Mouse (Mus musculus) heart, adult 2 months (tissue): Measurements from ENCODE around the gene Sltm. TPM values are rescaled to one million over a fixed set of nuclear protein-coding genes. Genes with fewer than 3 reads are reported as not detected.
"Not testable (repeated sequence)": the region's sequence is repeated elsewhere in the genome, so short reads cannot be mapped to it uniquely, and the experiment has no call there.

Experiments used
- DNase-seq, 2 experiments: peaks; one replicate each; pipeline ENCODE4 v3.0.0; 2021
- H3K27ac ChIP-seq: fragments of 200-600 bp; 2 replicates; pipeline ENCODE4 v1.8.1; 2022
- H3K27me3 ChIP-seq: fragments of 200-500 bp; 2 replicates; pipeline ENCODE4 v1.6.1; 2012; ENCODE audit warnings: mild to moderate bottlenecking, low read length, inconsistent platforms, mixed read lengths; ENCODE audit not compliant: control insufficient read depth, insufficient read depth
- H3K36me3 ChIP-seq: fragments of 200-500 bp; 2 replicates; pipeline ENCODE4 v1.6.1; 2012; ENCODE audit warnings: low read length, inconsistent platforms; ENCODE audit not compliant: control insufficient read depth, insufficient read depth
- H3K4me1 ChIP-seq: fragments of 200-500 bp; 2 replicates; pipeline ENCODE4 v1.6.1; 2011; ENCODE audit warnings: low read length; ENCODE audit not compliant: control insufficient read depth, insufficient read depth
- H3K4me3 ChIP-seq: fragments of 200-600 bp; 2 replicates; pipeline ENCODE4 v1.8.1; 2022
- H3K79me2 ChIP-seq: fragments of 200-500 bp; replicated peaks from 2 replicates; pipeline ENCODE4 v1.6.1; 2012; ENCODE audit warnings: mild to moderate bottlenecking, inconsistent platforms, low read length, moderate library complexity, mixed read lengths; ENCODE audit not compliant: control insufficient read depth, insufficient read depth
- H3K9ac ChIP-seq: fragments of 200-500 bp; 2 replicates; pipeline ENCODE4 v1.6.1; 2012; ENCODE audit warnings: low read depth, mild to moderate bottlenecking, control low read depth, inconsistent platforms, low read length, mixed read lengths
- CTCF ChIP-seq: fragments of 200-600 bp; IDR thresholded peaks from 2 replicates; pipeline ENCODE4 v1.8.1; 2022; ENCODE audit warnings: antibody characterized with exemption, mild to moderate bottlenecking, moderate library complexity
- EP300 ChIP-seq: fragments of 200-500 bp; IDR thresholded peaks from 2 replicates; pipeline ENCODE4 v1.6.1; 2011; ENCODE audit warnings: low read depth, low read length, control low read depth; ENCODE audit not compliant: insufficient read depth
- POLR2A ChIP-seq: fragments of 200-500 bp; IDR thresholded peaks from 2 replicates; pipeline ENCODE4 v1.6.1; 2011; ENCODE audit warnings: mild to moderate bottlenecking, low read depth, low read length, control low read depth; ENCODE audit not compliant: insufficient read depth
- WGBS: fragments of 180-500 bp; shearing (Covaris S2); methylation state at CpG from one replicate; pipeline ENCODE4 v1.1.7; 2018; 5-methylcytosine and 5-hydroxymethylcytosine counted together
- intact Hi-C: fragments of 180-260 bp; cut with DNase I; formaldehyde crosslinking; loops from one replicate; pipeline ENCODE4 v1.15.1; 2025
- polyA plus RNA-seq: library from polyadenylated mRNA; depleted of rRNA; stranded (reverse); fragments of >200 nt; gene quantifications from 2 replicates; pipeline ENCODE4 v1.2.3, GENCODE M21; 2012
- total RNA-seq, 2 experiments: library from RNA; stranded (reverse); gene quantifications; 2 replicates each; pipeline ENCODE4 v1.2.3; 2021

The Sltm gene
- total and polyA plus RNA-seq, 3 experiments, result 6.4 to 21.9 (median 20.9) TPM

GRCm38 (mm10) chr9:70543985-70544384 is 1.4 kb downstream of the Sltm start:
- Histone ChIP-seq H3K9ac (no peak overlapping the region), H3K4me1 (peaks cover 2% of the 10 kb centered on the region; the same call in 1 of the 2 replicates), H3K4me3 (peak overlapping the region; percentile 75), H3K36me3 (peaks cover 21% of the 10 kb centered on the region), H3K79me2 (no peaks in the 10 kb centered on the region), H3K27ac (peak overlapping the region; percentile 96), H3K27me3 (no peaks in the 10 kb centered on the region)
- intact Hi-C loops, result loop anchor here (2.0 kb wide), 1 partner anchor 41 kb away; the partner anchor contains the start of gene Rnf111
- TF ChIP-seq EP300 (no peak), CTCF (no peak), POLR2A (no peak)
- DNase-seq, result no peak
- 45% methylated on average over 5 of the region's 5 CpGs for WGBS

GRCm38 (mm10) chr9:70544831-70545230 is 2.3 kb downstream of the Sltm start:
- peaks cover 2% of the 10 kb centered on the region; the same call in 1 of the 2 replicates for H3K4me1 ChIP-seq
- H3K27me3 ChIP-seq, result no peaks in the 10 kb centered on the region
- H3K27ac ChIP-seq, result no peak overlapping the region
- no peaks in the 10 kb centered on the region for H3K79me2 ChIP-seq
- H3K4me3 ChIP-seq, result no peak overlapping the region
- 74% methylated on average over 1 of the region's 1 CpGs for WGBS
- DNase-seq, result no peak
- intact Hi-C loops, result no loop called here
- TF ChIP-seq CTCF, result no peak
- TF ChIP-seq POLR2A, result no peak
- TF ChIP-seq EP300, result no peak
- H3K36me3 ChIP-seq, result peaks cover 21% of the 10 kb centered on the region
- H3K9ac ChIP-seq, result no peak overlapping the region

DNA sequence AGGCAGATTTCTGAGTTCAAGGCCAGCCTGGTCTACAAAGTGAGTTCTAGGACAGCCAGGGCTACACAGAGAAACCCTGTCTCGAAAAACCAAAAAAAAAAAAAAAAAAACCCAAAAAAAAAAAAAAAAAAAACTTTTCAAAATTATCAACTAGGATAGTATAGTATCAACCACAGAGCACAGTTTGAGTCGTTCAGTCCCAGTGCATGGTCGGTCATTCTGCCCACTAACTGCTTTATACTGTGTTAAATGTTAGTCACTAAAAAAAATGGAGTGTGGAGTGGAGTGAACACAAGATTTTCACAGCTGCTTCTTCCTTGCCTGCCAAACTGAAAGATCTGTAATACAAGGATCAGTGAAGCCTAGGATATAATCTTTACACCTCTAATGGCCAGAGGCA is 4.0 kb downstream of the Sltm start:
- H3K9ac ChIP-seq, H3K4me3 ChIP-seq, DNase-seq, H3K27me3 ChIP-seq, H3K79me2 ChIP-seq, H3K27ac ChIP-seq, H3K4me1 ChIP-seq, intact Hi-C loops: not testable (repeated sequence)
- H3K36me3 ChIP-seq, result peaks cover 26% of the 10 kb centered on the region
- WGBS, result 65% methylated on average over 3 of the region's 3 CpGs

- H3K36me3 ChIP-seq, result peaks cover 27% of the 10 kb centered on the region
- no peak for DNase-seq
- 78% methylated on average over 4 of the region's 4 CpGs for WGBS
- intact Hi-C loops, result no loop called here
- H3K4me3 ChIP-seq, result no peak overlapping the region
- TF ChIP-seq POLR2A (no peak), CTCF (no peak), EP300 (no peak)
- H3K79me2 ChIP-seq, result peaks cover 1% of the 10 kb centered on the region; the same call in 1 of the 2 replicates
- no peak overlapping the region for H3K27ac ChIP-seq
- peaks cover 3% of the 10 kb centered on the region; the same call in 1 of the 2 replicates for H3K4me1 ChIP-seq
- no peak overlapping the region for H3K9ac ChIP-seq
- no peaks in the 10 kb centered on the region for H3K27me3 ChIP-seq
These were observed 5.8 kb downstream of the Sltm start for GRCm38 (mm10) chr9:70548304-70548703.

- Histone ChIP-seq H3K4me1 (peaks cover 1% of the 10 kb centered on the region; the same call in 1 of the 2 replicates), H3K27me3 (no peaks in the 10 kb centered on the region), H3K27ac (no peak overlapping the region; the same call in 1 of the 2 replicates), H3K9ac (no peak overlapping the region), H3K79me2 (peaks cover 1% of the 10 kb centered on the region; the same call in 1 of the 2 replicates), H3K36me3 (peaks cover 23% of the 10 kb centered on the region), H3K4me3 (no peak overlapping the region)
- no peak for DNase-seq
- intact Hi-C loops, result no loop called here
- WGBS, result 86% methylated on average over 1 of the region's 1 CpGs
- TF ChIP-seq EP300, result no peak
- no peak for TF ChIP-seq POLR2A
- no peak for TF ChIP-seq CTCF
These were observed 9.0 kb downstream of the Sltm start for GRCm38 (mm10) chr9:70551524-70551923.

DNA sequence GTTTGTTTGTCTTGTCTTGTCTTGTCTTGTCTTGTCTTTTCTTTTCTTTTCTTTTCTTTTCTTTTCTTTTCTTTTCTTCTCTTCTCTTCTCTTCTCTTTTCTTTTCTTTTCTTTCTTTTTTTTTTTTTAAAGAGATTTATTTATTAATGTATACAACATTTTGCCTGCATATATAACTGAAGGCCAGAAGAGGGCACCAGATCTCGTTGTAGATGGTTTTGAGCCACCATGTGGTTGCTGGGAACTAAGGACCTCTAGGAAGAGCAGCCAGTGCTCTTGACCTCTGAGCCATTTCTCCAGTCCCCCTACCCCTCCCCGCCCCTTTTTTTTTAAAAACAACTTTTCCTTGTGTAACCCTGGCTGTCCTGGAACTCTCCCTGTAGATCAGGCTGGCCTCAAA is 9.7 kb downstream of the Sltm start:
- peaks cover 16% of the 10 kb centered on the region for H3K36me3 ChIP-seq
- H3K27ac ChIP-seq, H3K27me3 ChIP-seq, DNase-seq, intact Hi-C loops, H3K9ac ChIP-seq, H3K4me3 ChIP-seq, H3K79me2 ChIP-seq, H3K4me1 ChIP-seq: not testable (repeated sequence)
- 98% methylated on average over 2 of the region's 2 CpGs for WGBS
